Mouse (Mus musculus) adrenal gland, postnatal 36 days (tissue): ENCODE data around the gene D430019H16Rik. TPM values are rescaled to one million over a fixed set of nuclear protein-coding genes. Genes with fewer than 3 reads are reported as not detected.
A peak's percentile ranks its signal among the peaks of the same experiment; 100 is the strongest.

ENCODE experiments used
- DNase-seq, 2 experiments: peaks; one replicate each; pipeline ENCODE4 v3.0.0; 2021; ENCODE audit warnings: mixed read lengths in 1 of 2
- long read RNA-seq, 2 experiments: library from polyadenylated mRNA; stranded (forward); transcript quantifications; one replicate each; pipeline ENCODE4 v2.0.0; 2021; ENCODE audit warnings: borderline sequencing depth in 2 of 2
- total RNA-seq, 2 experiments: library from RNA; stranded (reverse); gene quantifications; 2 replicates each; pipeline ENCODE4 v1.2.3; 2021

The D430019H16Rik gene
- total RNA-seq = 1 to 10 TPM; 2.6 to 4.3 TPM
- long read RNA-seq, experiment 1, full-length matches to known transcripts = 1 of 1 reads
- long read RNA-seq, experiment 1, partial matches to known transcripts = 0 of 1 reads
- long read RNA-seq, experiment 1, other reads (novel, unspliced or antisense) = 0 of 1 reads
- long read RNA-seq, experiment 2 = 0 reads

DNA sequence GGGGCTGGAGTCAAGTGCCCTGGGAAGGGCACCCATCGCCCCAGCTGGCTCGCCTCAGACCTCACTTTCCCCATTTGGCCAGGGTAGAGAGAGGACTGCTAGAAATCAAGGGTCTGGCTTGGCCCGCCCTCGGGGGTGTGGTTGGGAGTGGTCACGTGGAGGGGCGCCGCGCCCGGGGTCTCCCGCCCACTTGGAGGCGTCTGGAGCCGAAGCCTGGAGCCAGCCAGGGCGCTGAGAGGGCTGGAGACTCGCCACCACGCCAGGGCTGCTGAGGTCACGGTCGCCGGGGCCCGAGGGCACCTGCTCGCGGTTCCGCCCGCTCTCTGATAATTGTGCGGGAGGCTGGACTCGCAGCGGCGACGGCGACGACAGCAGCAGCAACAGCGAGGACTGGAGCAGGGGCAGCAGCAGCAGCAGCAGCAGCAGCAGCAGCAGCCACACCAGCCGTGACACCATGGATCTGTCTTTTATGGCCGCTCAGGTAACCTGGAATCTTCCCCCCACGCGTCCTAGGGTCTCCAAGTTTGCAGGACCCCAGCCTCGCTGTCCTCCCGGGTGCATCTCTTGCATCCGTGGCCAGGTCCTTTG lies at the start of gene D430019H16Rik:
TSS of gene D430019H16Rik (plus strand) at position 187 of the 588 bp plus-strand sequence.
- DNase-seq = peak; percentile 70 to 75

DNA sequence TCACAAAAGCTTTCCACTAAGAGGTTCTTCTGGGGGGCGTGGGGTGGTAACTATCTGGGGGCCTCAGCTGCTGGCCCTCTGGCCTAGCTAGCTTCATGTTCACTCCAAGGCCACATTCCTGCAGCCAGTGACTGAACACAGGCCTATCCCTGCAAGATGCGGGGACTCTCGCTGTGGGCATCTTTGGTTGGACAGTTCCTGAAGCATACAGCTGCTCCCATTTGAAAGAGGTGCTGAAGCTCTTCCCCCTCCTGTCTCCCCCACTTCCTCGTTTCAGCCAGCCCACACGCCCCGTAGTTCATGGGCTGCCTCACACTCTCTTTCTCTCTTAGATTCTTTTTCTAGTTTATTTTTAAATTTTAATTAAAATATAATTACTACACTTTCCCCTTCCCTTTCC lies 47.6 kb upstream of the D430019H16Rik start:
- DNase-seq = no peak

DNA sequence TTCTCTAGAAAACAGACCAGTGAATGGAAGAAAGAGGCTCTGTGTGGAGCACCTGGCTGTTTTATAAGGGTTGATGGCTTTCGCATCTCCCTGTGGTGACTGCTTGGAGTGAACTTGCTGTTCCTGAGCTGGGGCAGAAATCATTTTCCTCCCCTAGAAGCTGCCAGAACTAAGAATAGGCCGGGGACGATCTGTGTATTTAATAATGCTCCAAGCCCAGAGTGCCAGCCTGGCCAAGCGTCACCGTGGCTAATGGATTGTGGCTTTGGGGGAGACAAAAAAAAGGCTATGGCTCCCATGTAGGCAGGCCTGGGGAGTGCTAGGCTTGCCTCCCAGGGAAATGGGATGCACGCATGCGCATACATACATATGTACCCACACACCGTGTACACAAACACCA lies 39.7 kb upstream of the D430019H16Rik start:
- no peak for DNase-seq

DNA sequence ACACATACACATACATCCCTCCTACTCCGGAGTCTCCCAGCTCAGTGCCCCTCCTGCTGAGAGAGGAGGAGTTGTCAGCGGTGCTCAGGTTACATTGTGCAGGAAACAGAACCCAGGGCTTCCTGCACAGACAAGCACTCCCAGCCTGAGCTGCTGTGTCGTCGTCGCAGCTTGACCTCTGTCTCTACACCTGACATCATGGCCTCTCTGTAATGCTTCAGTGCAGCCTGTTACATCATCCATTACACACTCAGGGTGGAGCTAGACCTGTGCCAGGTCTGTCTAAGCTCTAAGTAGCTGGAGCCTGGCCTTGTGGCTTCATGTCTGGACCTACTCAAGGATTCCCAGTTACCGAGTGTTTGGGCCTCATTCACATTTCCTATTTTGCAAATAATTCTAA lies 33.2 kb upstream of the D430019H16Rik start:
- no peak for DNase-seq

DNA sequence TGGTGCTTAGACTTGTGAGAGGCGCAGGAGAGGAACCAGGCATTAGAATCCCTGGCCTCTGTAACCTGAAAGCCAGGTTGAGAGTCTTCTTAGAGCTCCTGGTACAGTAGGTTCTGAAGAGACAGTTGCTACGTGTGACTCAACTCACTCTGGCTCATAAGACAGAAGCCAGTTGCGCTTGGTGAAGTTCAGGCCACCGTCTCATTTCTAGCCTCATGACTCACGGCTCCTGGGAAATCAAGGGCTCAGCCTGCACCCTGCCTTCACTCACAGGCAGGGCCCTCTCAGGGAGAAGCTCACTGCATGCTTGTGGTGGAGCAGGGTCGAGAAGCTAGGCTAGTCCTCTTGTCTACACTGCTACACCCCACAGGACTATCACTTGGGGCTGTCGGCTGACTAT lies 27.1 kb upstream of the D430019H16Rik start:
- peak; percentile 37 to 47 for DNase-seq

DNA sequence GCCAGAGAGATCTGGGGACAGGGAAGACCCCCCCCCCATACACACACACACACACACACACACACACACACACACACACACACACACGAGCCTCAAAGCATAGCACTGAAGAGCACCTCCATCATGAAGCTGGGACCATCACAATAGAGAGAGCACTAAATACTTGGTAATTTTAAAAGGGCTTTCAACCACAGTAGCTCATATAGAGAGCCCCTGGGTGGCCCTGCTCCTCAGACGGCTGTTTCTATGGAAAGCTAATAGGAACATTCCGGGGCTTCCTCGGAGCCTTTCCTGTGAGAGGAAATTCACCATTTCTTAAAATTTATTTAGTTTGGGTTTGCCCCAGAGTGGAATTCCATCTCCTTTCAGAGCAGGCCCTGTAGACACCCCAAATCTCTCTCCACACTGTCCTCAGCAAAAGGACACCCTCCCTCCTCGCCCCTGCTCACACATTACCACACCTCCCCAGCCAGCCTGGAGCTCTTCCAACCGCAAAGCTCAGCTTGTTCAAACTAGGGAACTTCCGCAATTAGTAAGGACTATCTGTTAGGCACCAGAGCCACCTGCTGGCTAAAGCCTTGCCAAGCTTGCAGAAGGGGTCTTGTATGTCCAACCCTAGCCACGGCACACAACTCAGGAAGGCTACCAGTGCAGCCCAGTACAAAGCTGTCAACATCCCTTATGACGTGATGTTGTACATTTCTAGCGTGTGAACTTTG lies 26.5 kb upstream of the D430019H16Rik start:
- DNase-seq = peak; percentile 58 to 59

DNA sequence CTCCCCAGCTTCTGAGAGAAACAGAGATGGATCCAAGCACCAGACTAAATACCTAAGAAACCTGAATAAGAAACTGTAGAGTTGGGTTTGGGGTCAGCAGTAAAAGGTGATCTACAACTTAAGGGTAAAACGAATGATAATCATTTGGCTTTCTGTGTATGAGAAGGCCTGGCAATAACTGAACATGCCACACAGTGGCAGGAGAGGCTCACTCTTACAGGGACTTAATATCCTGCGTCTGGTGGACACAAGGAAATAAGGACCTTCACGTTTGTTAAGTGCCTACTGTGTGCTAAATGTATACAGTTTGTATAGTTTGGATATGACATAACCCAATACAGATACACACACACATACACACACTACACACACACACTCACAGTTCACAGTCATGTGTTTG lies 21.8 kb upstream of the D430019H16Rik start:
- no peak for DNase-seq

DNA sequence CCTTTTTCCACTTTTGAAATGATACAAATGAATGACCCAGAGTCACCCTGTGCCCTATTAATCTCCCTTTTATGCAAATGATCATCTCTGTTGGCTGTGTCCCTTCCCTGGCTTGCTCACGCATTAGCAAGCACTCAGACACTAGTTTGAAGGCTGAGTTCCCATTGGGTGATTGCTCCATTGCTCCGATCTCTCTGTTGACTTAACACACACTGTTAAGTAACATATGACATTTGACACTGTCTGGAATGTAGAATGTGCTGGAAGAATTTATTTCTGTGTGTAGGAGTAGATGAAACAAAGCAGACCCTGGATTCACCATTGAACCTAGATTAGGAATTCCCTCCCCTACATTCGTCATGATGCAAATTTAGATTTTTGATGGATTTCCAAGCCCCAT lies 20.8 kb upstream of the D430019H16Rik start:
- DNase-seq = no peak

DNA sequence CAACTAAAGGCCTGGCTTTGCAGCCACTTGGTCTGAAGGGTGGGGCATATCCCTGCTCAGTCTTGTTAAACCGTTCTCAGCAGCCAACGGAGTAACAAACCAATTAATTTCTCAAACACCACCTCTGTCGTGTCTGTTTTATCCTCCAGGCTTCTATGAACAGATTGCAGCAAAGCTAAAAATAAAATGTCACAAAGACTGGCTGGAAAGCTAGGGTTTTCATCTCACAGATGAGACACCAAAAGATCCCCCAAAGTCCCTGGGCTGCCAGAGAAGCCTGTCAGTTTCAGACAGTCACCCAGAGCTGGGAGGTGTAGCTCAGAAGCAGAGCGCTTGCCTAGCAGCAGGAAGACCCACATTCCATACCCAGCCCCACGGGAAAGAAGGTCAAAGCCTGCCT lies 15.4 kb upstream of the D430019H16Rik start:
- DNase-seq = no peak

DNA sequence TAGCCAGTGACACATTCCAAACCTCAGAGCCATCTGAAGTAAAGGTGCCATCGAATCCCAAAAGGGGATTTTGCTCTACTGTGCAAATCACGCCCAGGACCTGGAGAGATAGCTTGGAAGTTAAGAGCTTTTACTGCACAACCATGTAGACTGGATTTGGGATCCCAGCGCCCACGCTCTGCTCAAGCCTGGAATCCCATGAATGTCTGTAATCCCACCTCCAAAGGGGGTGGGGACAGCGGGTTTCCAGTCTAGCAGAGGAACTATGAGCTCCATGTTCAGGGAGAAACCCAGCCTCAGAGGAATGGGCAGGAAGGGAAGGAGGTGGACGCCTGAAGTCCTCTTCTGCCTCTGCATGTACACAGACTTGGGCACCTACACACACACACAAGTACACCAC lies 13.7 kb upstream of the D430019H16Rik start:
- DNase-seq = no peak

DNA sequence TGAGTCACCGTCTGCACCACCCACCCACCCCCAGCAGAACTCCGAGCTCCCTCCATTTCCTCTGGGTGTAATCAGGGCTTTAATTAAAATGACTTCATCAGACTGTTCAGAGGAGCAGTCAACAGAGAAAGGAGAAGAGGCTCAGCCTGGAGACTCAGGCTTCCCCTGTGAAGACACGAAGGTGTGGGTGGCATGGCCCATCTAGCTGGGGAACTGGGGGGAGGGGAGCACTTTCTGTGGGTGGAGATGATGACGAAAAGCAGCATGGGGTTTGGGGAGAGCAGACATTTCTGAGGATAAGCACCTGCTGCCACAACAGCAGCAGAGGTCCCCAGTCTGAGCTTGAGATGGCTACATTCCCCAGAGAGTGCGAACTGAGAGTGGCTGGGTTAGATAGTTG lies 10.1 kb upstream of the D430019H16Rik start:
- DNase-seq = no peak

DNA sequence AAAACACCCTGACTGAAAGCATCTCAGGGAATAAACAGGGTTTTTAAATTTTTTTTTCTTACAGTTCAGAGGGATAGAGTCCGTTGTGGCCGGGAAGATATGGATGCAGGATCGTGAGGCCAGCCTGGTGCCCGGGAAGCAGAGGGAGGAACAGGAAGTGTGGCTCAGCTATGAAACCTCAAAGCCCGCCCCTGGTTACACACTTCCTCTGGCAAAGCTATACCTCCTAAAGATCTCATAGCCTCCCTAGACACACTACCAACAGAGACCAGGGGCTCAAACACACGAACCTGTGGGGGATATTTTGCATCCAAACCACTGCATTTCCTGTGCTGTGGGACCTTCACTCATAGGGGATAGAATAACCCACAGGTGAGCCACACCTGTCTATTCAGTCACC lies 7.9 kb upstream of the D430019H16Rik start:
- no peak for DNase-seq

DNA sequence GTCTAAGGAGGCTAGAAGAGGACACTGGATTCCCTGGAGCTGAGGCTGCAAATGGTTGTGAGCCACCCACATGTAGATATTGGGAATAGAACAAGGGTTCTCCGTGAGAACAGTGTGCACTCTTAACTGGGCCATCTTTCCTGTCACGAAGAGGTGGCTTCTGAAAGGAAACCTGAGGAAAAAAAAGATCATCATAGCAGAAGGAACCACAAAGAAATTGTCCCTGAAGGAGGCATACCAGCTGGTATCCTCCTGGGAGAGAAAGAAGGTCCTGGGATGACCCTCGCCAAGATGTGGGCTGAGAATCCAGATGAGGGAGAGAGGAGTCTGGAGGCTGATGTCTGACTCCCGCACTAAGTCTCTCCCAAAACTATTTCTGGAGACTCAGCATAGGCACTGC lies 4.4 kb upstream of the D430019H16Rik start:
- no peak for DNase-seq

DNA sequence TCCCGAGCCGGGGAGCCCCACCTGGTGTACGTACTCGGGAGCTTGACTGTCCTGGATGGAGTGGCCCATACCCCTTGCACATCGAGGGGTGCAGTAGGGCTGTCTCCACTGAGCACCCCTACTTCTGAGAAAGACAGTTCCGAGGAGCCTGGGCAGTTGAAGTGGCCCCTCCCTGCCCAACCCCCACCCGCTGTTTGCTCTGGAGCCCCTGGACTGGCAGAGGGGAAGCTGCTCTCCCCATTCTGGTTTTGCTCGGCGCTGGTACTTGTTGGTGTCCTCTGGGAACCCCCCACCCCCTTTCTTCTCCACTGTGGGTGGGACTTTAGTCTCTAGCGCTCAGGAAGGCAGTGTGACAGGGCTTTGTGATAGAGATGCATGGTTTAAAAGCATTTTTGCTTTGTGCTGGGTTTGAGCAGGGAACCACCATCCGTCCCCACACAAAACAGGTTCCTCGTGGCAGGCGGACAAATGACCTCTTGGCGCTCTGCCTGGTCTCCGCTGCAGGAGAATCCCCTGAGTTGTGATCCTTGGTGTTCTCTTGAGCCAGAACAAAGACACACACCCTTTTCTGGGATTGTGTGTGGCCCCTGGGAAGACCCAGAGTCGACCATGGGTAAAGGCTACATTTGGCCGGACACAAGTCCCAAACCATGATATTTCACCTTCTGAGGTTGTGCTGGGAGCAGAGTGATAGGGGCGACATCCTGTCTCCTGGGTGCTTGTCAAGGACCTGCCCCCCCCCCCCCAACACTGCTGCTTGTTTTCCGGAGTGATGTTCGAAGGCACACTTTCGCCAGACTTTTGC lies 804 bp downstream of the D430019H16Rik start:
- no peak for DNase-seq

DNA sequence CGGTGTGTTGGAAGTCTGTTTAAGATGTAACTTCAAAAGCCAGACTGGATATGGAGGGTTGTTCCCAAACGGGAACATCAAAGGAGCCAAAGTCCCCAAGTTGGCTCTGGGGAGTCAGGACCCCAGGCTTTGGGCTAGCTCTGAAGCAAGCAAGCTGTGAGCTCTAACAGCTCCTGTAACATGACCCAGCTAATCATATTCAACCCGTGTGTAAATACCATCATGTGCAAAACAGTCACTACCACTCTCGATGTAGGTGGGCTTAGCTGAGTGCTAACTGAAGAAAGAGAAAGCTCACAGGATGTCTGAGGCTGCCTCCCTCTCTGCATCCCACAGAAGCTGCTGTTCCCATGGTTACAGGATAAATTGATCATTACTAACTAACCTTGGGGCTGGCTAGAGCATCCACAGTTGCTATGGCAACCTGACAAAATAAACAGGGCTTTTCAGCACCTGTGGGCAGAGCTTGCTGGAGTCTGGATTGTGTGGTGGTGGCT lies 1.5 kb downstream of the D430019H16Rik start:
- no peak for DNase-seq

DNA sequence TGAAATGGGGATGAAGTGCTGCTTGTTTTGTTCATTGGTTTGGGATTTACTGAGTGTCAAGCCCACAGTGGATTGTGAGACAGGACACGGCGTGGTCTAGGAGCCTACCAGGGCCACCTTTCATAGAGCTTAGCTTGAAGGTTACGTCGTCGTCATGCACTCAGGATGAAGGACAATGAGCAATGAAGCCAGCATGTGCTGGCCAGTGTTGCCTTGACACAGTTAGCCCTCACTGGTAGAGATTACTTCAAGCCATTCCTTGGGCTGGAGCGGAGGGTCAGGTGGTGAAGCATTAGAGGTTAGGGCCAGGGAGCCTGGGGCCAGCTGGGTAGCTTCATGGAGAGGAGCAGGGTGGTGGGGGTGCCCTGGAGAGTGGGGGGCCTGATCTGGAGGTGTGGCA lies 5.1 kb downstream of the D430019H16Rik start:
- DNase-seq = peak; percentile 24 to 57

DNA sequence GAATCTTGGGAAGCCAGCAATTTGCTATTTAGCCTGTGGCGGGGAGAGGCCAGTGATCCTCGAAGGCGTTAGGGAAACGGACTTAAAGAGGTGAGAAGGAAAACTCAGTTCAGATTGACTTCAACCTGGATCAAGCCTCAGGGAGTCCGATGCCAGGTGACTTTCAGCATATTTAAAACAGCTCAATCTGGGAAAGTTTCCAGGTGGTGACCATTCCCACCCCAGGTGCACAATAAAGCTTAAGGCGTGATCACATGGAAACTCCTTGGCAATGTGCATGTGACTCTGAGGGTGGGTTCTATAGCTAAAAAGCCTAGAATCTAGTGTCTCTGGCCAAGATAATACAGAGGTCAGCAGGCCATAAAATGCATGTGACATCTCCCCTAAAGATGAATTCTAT lies 7.4 kb downstream of the D430019H16Rik start:
- DNase-seq = no peak

DNA sequence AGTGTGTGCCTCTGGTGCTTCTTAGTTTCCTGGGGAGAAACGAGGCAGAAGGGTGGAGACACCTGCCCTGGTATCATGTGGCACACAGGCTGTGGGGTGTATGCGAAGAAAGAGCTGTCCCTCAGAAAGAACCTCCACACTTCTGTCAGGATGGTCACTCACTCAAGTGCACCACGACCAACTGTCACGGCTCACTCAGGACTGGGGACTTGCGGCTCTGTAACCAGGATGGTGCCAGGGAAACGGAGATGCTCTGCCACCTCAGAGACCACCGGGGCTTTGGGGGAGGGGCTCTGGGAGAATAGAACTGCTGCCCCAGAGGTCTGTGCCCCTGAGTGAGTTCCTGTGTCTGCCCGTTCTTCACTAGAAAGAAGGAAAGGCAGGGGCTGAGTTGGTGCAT lies 15.4 kb downstream of the D430019H16Rik start:
- no peak for DNase-seq

DNA sequence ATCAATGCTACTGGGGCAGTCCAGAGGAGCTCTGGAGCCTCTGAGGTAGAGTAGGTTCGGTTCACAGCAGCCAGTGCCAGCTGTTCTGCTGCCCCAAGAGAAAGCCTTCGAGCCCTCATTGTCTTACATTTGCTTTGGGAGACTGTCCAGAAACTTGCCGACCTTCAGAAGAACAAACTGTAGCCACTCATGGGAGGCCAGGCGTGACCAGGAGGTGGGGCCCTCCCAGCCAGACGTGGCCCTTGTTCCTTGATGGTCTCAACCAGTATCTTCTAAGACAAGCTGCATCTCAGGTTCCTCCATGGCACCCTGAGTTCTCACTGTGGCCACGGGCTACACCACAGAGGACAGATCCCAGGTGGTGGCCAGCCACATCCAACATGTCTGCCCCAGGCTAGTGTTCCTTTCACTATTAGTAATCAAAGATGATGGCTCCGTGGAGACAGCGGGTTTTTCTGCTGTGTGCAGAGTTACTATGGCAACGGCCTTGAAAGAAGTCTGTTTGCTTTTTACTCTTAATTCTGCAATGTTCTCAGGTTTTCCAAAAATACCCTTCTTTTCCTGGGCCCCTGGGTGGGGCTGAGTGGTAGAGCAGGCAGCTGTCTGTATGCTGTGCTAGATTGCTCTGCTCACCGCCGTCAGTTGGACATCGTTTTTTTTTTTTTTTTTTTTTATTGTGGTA lies 21.7 kb downstream of the D430019H16Rik start:
- peak; percentile 26 to 29 for DNase-seq

DNA sequence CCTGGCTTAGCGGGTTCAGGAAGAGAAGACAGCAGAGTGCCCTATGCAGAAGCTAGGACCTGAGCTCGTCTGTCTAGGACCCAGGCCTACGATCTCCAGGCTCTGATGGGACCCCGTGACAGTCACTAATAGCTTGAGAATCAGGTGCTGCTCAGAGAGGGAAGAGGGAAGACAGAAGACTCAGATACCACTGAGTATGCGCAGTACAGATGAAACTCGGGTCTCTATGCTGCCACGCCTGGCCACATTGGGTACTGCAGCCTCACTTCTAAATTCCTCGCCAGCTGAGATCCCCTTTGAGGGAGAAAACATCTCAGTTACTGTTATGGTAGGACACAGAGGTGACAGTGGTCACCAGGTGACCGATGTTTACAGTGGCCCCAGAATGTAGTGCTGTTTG lies 22.8 kb downstream of the D430019H16Rik start:
- peak; percentile 27 to 35 for DNase-seq

DNA sequence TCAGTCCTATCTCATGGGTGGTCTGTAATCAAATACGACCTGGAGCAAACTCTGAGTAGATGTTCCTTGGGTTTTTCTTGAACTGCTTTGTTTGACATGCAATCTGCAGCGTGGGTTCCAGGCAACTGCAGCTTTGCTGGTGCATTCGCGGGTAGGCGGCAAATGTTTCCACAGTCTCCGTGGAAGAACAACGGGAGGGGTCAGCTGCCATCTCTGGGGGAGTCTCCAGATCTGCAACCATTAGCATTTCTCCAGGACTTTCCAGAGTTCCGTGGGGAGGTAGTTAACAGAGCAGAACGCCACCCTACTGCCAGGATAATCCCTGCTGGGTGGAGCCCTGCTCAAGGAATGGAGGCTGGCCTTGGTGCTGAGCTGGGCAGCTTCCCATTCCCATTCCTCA lies 23.3 kb downstream of the D430019H16Rik start:
- no peak for DNase-seq

DNA sequence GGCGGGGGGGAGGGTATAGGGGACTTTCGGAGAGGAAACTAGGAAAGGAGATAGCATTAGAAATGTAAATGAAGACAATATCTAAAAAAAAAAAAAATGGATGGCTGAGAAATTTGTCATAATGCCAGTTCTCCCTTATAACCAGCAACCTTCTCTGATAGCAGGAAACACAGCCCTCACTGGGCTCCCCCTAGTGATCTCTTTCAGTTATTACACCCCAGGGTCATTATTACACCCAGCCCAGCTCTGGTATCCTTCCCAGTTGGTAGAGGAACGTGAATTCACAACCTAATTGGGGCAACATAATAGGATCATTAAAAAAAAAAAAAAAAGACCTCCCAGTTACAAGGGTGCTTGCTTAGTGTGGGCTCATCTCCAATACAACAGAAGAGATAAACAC lies 29.8 kb downstream of the D430019H16Rik start:
- peak in 1 of 2 experiments; percentile 43 for DNase-seq
